Mouse (Mus musculus) hindbrain, embryonic 16.5 days (tissue): ENCODE measurements around the gene Cep152. TPM values are rescaled to one million over a fixed set of nuclear protein-coding genes. Genes with fewer than 3 reads are reported as not detected.

Experiments used
- ATAC-seq: fragments of 200-750 bp; cut with Nextera tagmentation; 2 replicates; pipeline ENCODE4 v1.8.0; 2017; ENCODE audit warnings: moderate TSS enrichment, moderate library complexity
- H3K27ac ChIP-seq: fragments of 300-500 bp; sonication (generic); 2 replicates; pipeline ENCODE4 v1.5.1; 2014; ENCODE audit warnings: low read depth, mild to moderate bottlenecking, control low read depth, low read length, moderate library complexity
- H3K27me3 ChIP-seq: fragments of 300-500 bp; sonication (generic); replicated peaks from 2 replicates; pipeline ENCODE4 v1.6.1; 2014; ENCODE audit warnings: low read length; ENCODE audit not compliant: control insufficient read depth, insufficient read depth
- H3K36me3 ChIP-seq: fragments of 300-500 bp; sonication (generic); 2 replicates; pipeline ENCODE4 v1.6.1; 2014; ENCODE audit warnings: mild to moderate bottlenecking, low read length, moderate library complexity, mixed read lengths; ENCODE audit not compliant: control insufficient read depth, insufficient read depth
- H3K4me1 ChIP-seq: fragments of 300-500 bp; sonication (generic); 2 replicates; pipeline ENCODE4 v1.6.1; 2014; ENCODE audit warnings: low read depth, low read length; ENCODE audit not compliant: control insufficient read depth, insufficient read depth
- H3K4me2 ChIP-seq: fragments of 300-500 bp; sonication (generic); 2 replicates; pipeline ENCODE4 v1.6.1; 2014; ENCODE audit warnings: mild to moderate bottlenecking, low read length, control low read depth, moderate library complexity
- H3K4me3 ChIP-seq: fragments of 300-500 bp; sonication (generic); 2 replicates; pipeline ENCODE4 v1.5.1; 2014; ENCODE audit warnings: mild to moderate bottlenecking, low read length, control low read depth, moderate library complexity
- H3K9ac ChIP-seq: fragments of 300-500 bp; sonication (generic); 2 replicates; pipeline ENCODE4 v1.6.1; 2014; ENCODE audit warnings: low read depth, mild to moderate bottlenecking, control low read depth, low read length, moderate library complexity
- H3K9me3 ChIP-seq: fragments of 300-500 bp; sonication (generic); 2 replicates; pipeline ENCODE4 v1.6.1; 2014; ENCODE audit warnings: mild to moderate bottlenecking, low read length, moderate library complexity; ENCODE audit not compliant: control insufficient read depth
- WGBS: fragments of 180-500 bp; shearing (Covaris S2); extraction: QIAGEN DNeasy Blood & Tissue Kit; methylation state at CpG from one replicate; pipeline ENCODE4 v1.1.7; 2014; 5-methylcytosine and 5-hydroxymethylcytosine counted together
- polyA plus RNA-seq: library from polyadenylated mRNA; unstranded; fragments of >200 nt; fragmentation: Nextera tagmentation; extraction: Ambion mirVana; gene quantifications from 2 replicates; pipeline ENCODE4 v1.2.1, GENCODE M21; 2015

The Cep152 gene
- polyA plus RNA-seq, 1 experiment from 2014 or later = 2.4 TPM

- no peak for ATAC-seq
- 85% methylated on average over 3 of the region's 3 CpGs for WGBS
- H3K4me2 ChIP-seq = no peak overlapping the region
- H3K27ac ChIP-seq = no peak overlapping the region
- peaks cover 5% of the 10 kb centered on the region for H3K4me1 ChIP-seq
- no peaks in the 10 kb centered on the region for H3K9me3 ChIP-seq
- no peaks in the 10 kb centered on the region for H3K36me3 ChIP-seq
- H3K9ac ChIP-seq = no peak overlapping the region
- no peaks in the 10 kb centered on the region for H3K27me3 ChIP-seq
- H3K4me3 ChIP-seq = no peak overlapping the region
Observed at GRCm38 (mm10) chr2:125662517-125662916, 37.6 kb upstream of the Cep152 start.

GRCm38 (mm10) chr2:125661156-125661555, 36.2 kb upstream of the Cep152 start:
- Histone ChIP-seq H3K9me3 (no peaks in the 10 kb centered on the region), H3K27ac (no peak overlapping the region), H3K4me3 (no peak overlapping the region; the same call in 1 of the 2 replicates), H3K4me2 (peak overlapping the region; percentile 47), H3K9ac (peak overlapping the region; percentile 46; the same call in 1 of the 2 replicates), H3K27me3 (no peaks in the 10 kb centered on the region), H3K36me3 (no peaks in the 10 kb centered on the region), H3K4me1 (peaks cover 5% of the 10 kb centered on the region)
- WGBS = 69% methylated on average over 4 of the region's 4 CpGs
- ATAC-seq = no peak

- ATAC-seq = peak; percentile 41
- 45% methylated on average over 20 of the region's 20 CpGs for WGBS
- no peaks in the 10 kb centered on the region for H3K27me3 ChIP-seq
- peaks cover 5% of the 10 kb centered on the region for H3K4me1 ChIP-seq
- peak overlapping the region; percentile 20 for H3K4me3 ChIP-seq
- H3K27ac ChIP-seq = no peak overlapping the region
- peak overlapping the region; percentile 46 for H3K9ac ChIP-seq
- no peaks in the 10 kb centered on the region for H3K9me3 ChIP-seq
- peak overlapping the region; percentile 47 for H3K4me2 ChIP-seq
- H3K36me3 ChIP-seq = no peaks in the 10 kb centered on the region
Observed at GRCm38 (mm10) chr2:125660537-125661130, 35.7 kb upstream of the Cep152 start.

GRCm38 (mm10) chr2:125659823-125660536, 35.1 kb upstream of the Cep152 start:
- peak overlapping the region; percentile 46 for H3K9ac ChIP-seq
- no peaks in the 10 kb centered on the region for H3K36me3 ChIP-seq
- H3K4me3 ChIP-seq = peak overlapping the region; percentile 20
- ATAC-seq = peak; percentile 90
- no peaks in the 10 kb centered on the region for H3K27me3 ChIP-seq
- H3K27ac ChIP-seq = no peak overlapping the region
- 14% methylated on average over 10 of the region's 10 CpGs for WGBS
- peaks cover 5% of the 10 kb centered on the region for H3K4me1 ChIP-seq
- H3K4me2 ChIP-seq = peak overlapping the region; percentile 47
- no peaks in the 10 kb centered on the region for H3K9me3 ChIP-seq

GRCm38 (mm10) chr2:125655391-125655790, 30.5 kb upstream of the Cep152 start:
- Histone ChIP-seq H3K9me3 (no peaks in the 10 kb centered on the region), H3K4me1 (peaks cover under 1% of the 10 kb centered on the region), H3K9ac (no peak overlapping the region), H3K4me2 (no peak overlapping the region), H3K4me3 (no peak overlapping the region), H3K36me3 (no peaks in the 10 kb centered on the region), H3K27ac (no peak overlapping the region), H3K27me3 (no peaks in the 10 kb centered on the region)
- ATAC-seq = no peak
- WGBS = 95% methylated on average over 9 of the region's 9 CpGs

- H3K27me3 ChIP-seq = no peaks in the 10 kb centered on the region
- H3K4me2 ChIP-seq = no peak overlapping the region
- no peak for ATAC-seq
- no peak overlapping the region for H3K9ac ChIP-seq
- no peaks in the 10 kb centered on the region for H3K36me3 ChIP-seq
- H3K9me3 ChIP-seq = no peaks in the 10 kb centered on the region
- WGBS = 90% methylated on average over 2 of the region's 2 CpGs
- H3K4me3 ChIP-seq = no peak overlapping the region
- H3K27ac ChIP-seq = no peak overlapping the region
- no peaks in the 10 kb centered on the region for H3K4me1 ChIP-seq
Observed at GRCm38 (mm10) chr2:125653286-125653685, 28.4 kb upstream of the Cep152 start.

- H3K27me3 ChIP-seq = no peaks in the 10 kb centered on the region
- ATAC-seq = no peak
- H3K9me3 ChIP-seq = no peaks in the 10 kb centered on the region
- no peak overlapping the region for H3K4me3 ChIP-seq
- no peaks in the 10 kb centered on the region for H3K4me1 ChIP-seq
- H3K4me2 ChIP-seq = no peak overlapping the region
- no peak overlapping the region for H3K9ac ChIP-seq
- 51% methylated on average over 8 of the region's 8 CpGs for WGBS
- H3K27ac ChIP-seq = no peak overlapping the region
- H3K36me3 ChIP-seq = no peaks in the 10 kb centered on the region
Observed at GRCm38 (mm10) chr2:125651563-125651962, 26.6 kb upstream of the Cep152 start.

- 94% methylated on average over 14 of the region's 14 CpGs for WGBS
- no peak overlapping the region for H3K9ac ChIP-seq
- no peak overlapping the region for H3K27ac ChIP-seq
- no peaks in the 10 kb centered on the region for H3K4me1 ChIP-seq
- ATAC-seq = no peak
- H3K9me3 ChIP-seq = no peaks in the 10 kb centered on the region
- H3K4me3 ChIP-seq = no peak overlapping the region
- no peak overlapping the region for H3K4me2 ChIP-seq
- no peaks in the 10 kb centered on the region for H3K36me3 ChIP-seq
- H3K27me3 ChIP-seq = no peaks in the 10 kb centered on the region
Observed at GRCm38 (mm10) chr2:125650742-125651352, 25.9 kb upstream of the Cep152 start.

- no peak overlapping the region for H3K9ac ChIP-seq
- no peaks in the 10 kb centered on the region for H3K9me3 ChIP-seq
- no peak overlapping the region for H3K4me2 ChIP-seq
- H3K4me1 ChIP-seq = no peaks in the 10 kb centered on the region
- no peak for ATAC-seq
- no peak overlapping the region for H3K27ac ChIP-seq
- no peaks in the 10 kb centered on the region for H3K36me3 ChIP-seq
- H3K4me3 ChIP-seq = no peak overlapping the region
- 89% methylated on average over 5 of the region's 5 CpGs for WGBS
- H3K27me3 ChIP-seq = no peaks in the 10 kb centered on the region
Observed at GRCm38 (mm10) chr2:125650038-125650437, 25.1 kb upstream of the Cep152 start.
